Mouse (Mus musculus) MEL (cell line): ENCODE results near the gene Gatad2a. TPM values are rescaled to one million over a fixed set of nuclear protein-coding genes. Genes with fewer than 3 reads are reported as not detected.

Experiments used
- DNase-seq: peaks from one replicate; pipeline ENCODE4 v3.0.0; 2011; ENCODE audit warnings: low read depth, low spot score
- H3K27ac ChIP-seq: 2 replicates; pipeline ENCODE4 v1.5.1; 2012; ENCODE audit warnings: low read depth, mild to moderate bottlenecking, control low read depth, low read length, moderate library complexity; ENCODE audit not compliant: control insufficient read depth
- H3K27me3 ChIP-seq, 2 experiments: fragments of 150-350 bp in 1 of 2; sonication (generic) in 1 of 2; 2 replicates each; pipeline ENCODE4 v1.6.1; 2012; ENCODE audit warnings: low read length in 2 of 2, mild to moderate bottlenecking in 2 of 2, improper control_type of control experiment in 1 of 2, moderate library complexity in 1 of 2; ENCODE audit not compliant: insufficient read depth in 2 of 2, control insufficient read depth in 1 of 2
- H3K36me3 ChIP-seq, 2 experiments: 2 replicates each; pipeline ENCODE4 v1.6.1; 2012 to 2014; ENCODE audit warnings: low read length in 2 of 2, improper control_type of control experiment in 1 of 2, inconsistent platforms in 1 of 2, mild to moderate bottlenecking in 1 of 2; ENCODE audit not compliant: insufficient read depth in 2 of 2, control insufficient read depth in 1 of 2
- H3K4me1 ChIP-seq, 2 experiments: fragments of 150-350 bp in 1 of 2; sonication (generic) in 1 of 2; 2 replicates each; pipeline ENCODE4 v1.6.1; 2012; ENCODE audit warnings: low read length in 2 of 2, improper control_type of control experiment in 1 of 2, mild to moderate bottlenecking in 1 of 2; ENCODE audit not compliant: insufficient read depth in 2 of 2, control insufficient read depth in 1 of 2
- H3K4me3 ChIP-seq, 2 experiments: fragments of 150-350 bp in 1 of 2; sonication (generic) in 1 of 2; 2 replicates each; pipeline ENCODE4 v1.5.1; 2012; ENCODE audit warnings: low read depth in 2 of 2, low read length in 2 of 2, mild to moderate bottlenecking in 2 of 2, moderate library complexity in 2 of 2, control low read depth in 1 of 2, improper control_type of control experiment in 1 of 2; ENCODE audit not compliant: control insufficient read depth in 1 of 2, insufficient read depth in 1 of 2
- H3K79me2 ChIP-seq: 2 replicates; pipeline ENCODE4 v1.6.1; 2012; ENCODE audit warnings: mild to moderate bottlenecking, low read length, moderate library complexity; ENCODE audit not compliant: control insufficient read depth, poor library complexity, insufficient read depth
- H3K9ac ChIP-seq: 2 replicates; pipeline ENCODE4 v1.6.1; 2012; ENCODE audit warnings: low read depth, mild to moderate bottlenecking, control low read depth, low read length, moderate library complexity; ENCODE audit not compliant: control insufficient read depth, poor library complexity, severe bottlenecking
- H3K9me3 ChIP-seq: fragments of 150-350 bp; sonication (generic); replicated peaks from 2 replicates; pipeline ENCODE4 v1.6.1; 2012; ENCODE audit warnings: mild to moderate bottlenecking, low read length, improper control_type of control experiment, moderate library complexity; ENCODE audit not compliant: insufficient read depth
- BHLHE40 ChIP-seq: IDR thresholded peaks from 2 replicates; pipeline ENCODE4 v1.6.1; 2012; ENCODE audit warnings: low read depth, mild to moderate bottlenecking, inconsistent platforms, low read length, improper control_type of control experiment, borderline replicate concordance
- CHD2 ChIP-seq: IDR thresholded peaks from 2 replicates; pipeline ENCODE4 v1.6.1; 2011; ENCODE audit warnings: low read length, improper control_type of control experiment
- CTCF ChIP-seq, 3 experiments: IDR thresholded peaks in 2 of 3; conservative IDR thresholded peaks in 1 of 3; 2 replicates each; pipeline ENCODE4 v1.5.1; 2011 to 2012; ENCODE audit warnings: low read length in 3 of 3, low read depth in 2 of 3, mild to moderate bottlenecking in 2 of 3, improper control_type of control experiment in 1 of 3, inconsistent platforms in 1 of 3, mixed read lengths in 1 of 3, moderate library complexity in 1 of 3; ENCODE audit not compliant: control insufficient read depth in 1 of 3, insufficient read depth in 1 of 3, poor library complexity in 1 of 3, severe bottlenecking in 1 of 3
- GATA1 ChIP-seq: IDR thresholded peaks from 2 replicates; pipeline ENCODE4 v1.6.1; 2011; ENCODE audit warnings: low read depth, low read length, improper control_type of control experiment
- JUND ChIP-seq: IDR thresholded peaks from 2 replicates; pipeline ENCODE4 v1.6.1; 2011; ENCODE audit warnings: low read depth, mild to moderate bottlenecking, improper control_type of control experiment, low read length
- KAT2A ChIP-seq: conservative IDR thresholded peaks from 2 replicates; pipeline ENCODE4 v1.6.1; 2012; ENCODE audit warnings: low read depth, low read length, improper control_type of control experiment, inconsistent platforms
- MAFK ChIP-seq: IDR thresholded peaks from 2 replicates; pipeline ENCODE4 v1.6.1; 2011; ENCODE audit warnings: low read depth, mild to moderate bottlenecking, low read length, improper control_type of control experiment, borderline replicate concordance
- MAX ChIP-seq: IDR thresholded peaks from 2 replicates; pipeline ENCODE4 v1.6.1; 2011; ENCODE audit warnings: low read length, improper control_type of control experiment
- MXI1 ChIP-seq: IDR thresholded peaks from 2 replicates; pipeline ENCODE4 v1.6.1; 2011; ENCODE audit warnings: mild to moderate bottlenecking, low read depth, low read length, improper control_type of control experiment
- MYC ChIP-seq: IDR thresholded peaks from 2 replicates; pipeline ENCODE4 v1.6.1; 2011; ENCODE audit warnings: low read depth, mild to moderate bottlenecking, low read length, improper control_type of control experiment, moderate library complexity
- NELFE ChIP-seq: IDR thresholded peaks from 2 replicates; pipeline ENCODE4 v1.6.1; 2011; ENCODE audit warnings: low read depth, low read length, improper control_type of control experiment
- NRF1 ChIP-seq: IDR thresholded peaks from 2 replicates; pipeline ENCODE4 v1.6.1; 2014; ENCODE audit warnings: low read depth, mild to moderate bottlenecking, inconsistent platforms, low read length, improper control_type of control experiment, moderate library complexity; ENCODE audit not compliant: poor library complexity, insufficient read depth, severe bottlenecking
- RAD21 ChIP-seq: IDR thresholded peaks from 2 replicates; pipeline ENCODE4 v1.6.1; 2011; ENCODE audit warnings: mild to moderate bottlenecking, low read depth, low read length, improper control_type of control experiment
- RCOR1 ChIP-seq: IDR thresholded peaks from 2 replicates; pipeline ENCODE4 v1.6.1; 2012; ENCODE audit warnings: low read depth, mild to moderate bottlenecking, inconsistent platforms, low read length, improper control_type of control experiment
- SMC3 ChIP-seq: IDR thresholded peaks from 2 replicates; pipeline ENCODE4 v1.6.1; 2011; ENCODE audit warnings: low read depth, low read length, improper control_type of control experiment
- TAL1 ChIP-seq: IDR thresholded peaks from 2 replicates; pipeline ENCODE4 v1.6.1; 2012; ENCODE audit warnings: mild to moderate bottlenecking, inconsistent platforms, low read length, moderate library complexity, mixed read lengths
- UBTF ChIP-seq: IDR thresholded peaks from 2 replicates; pipeline ENCODE4 v1.6.1; 2012; ENCODE audit warnings: low read depth, mild to moderate bottlenecking, inconsistent platforms, low read length, improper control_type of control experiment, moderate library complexity, borderline replicate concordance; ENCODE audit not compliant: insufficient read depth
- USF1 ChIP-seq: IDR thresholded peaks from 2 replicates; pipeline ENCODE4 v1.6.1; 2014; ENCODE audit warnings: low read depth, mild to moderate bottlenecking, inconsistent platforms, low read length, improper control_type of control experiment, moderate library complexity
- USF2 ChIP-seq, 2 experiments: IDR thresholded peaks; 2 replicates each; pipeline ENCODE4 v1.6.1; 2011 to 2012; ENCODE audit warnings: improper control_type of control experiment in 2 of 2, low read length in 2 of 2, borderline replicate concordance in 1 of 2, inconsistent platforms in 1 of 2, low read depth in 1 of 2, mild to moderate bottlenecking in 1 of 2; ENCODE audit not compliant: insufficient read depth in 1 of 2
- ZMIZ1 ChIP-seq: IDR thresholded peaks from 2 replicates; pipeline ENCODE4 v1.6.1; 2012; ENCODE audit warnings: low read depth, mild to moderate bottlenecking, inconsistent platforms, low read length, improper control_type of control experiment, moderate library complexity
- polyA plus RNA-seq, 2 experiments: library from polyadenylated mRNA; stranded (reverse) in 1 of 2; unstranded in 1 of 2; fragments of >175 nt in 1 of 2; fragments of >200 nt in 1 of 2; gene quantifications; 2 replicates each; pipeline versions ENCODE4 v1.2.1 to v1.2.4; 2012; ENCODE audit warnings: low replicate concordance in 2 of 2, low read depth in 1 of 2; ENCODE audit not compliant: insufficient read length in 2 of 2, insufficient read depth in 1 of 2, missing spikeins in 1 of 2
- total RNA-seq: library from RNA; depleted of rRNA; stranded (reverse); fragments of 300-350 nt; gene quantifications from 2 replicates; pipeline ENCODE4 v1.2.3, GENCODE M21; 2012

The Gatad2a gene
- total and polyA plus RNA-seq, 3 experiments = 38.0 to 129 (median 111) TPM

DNA sequence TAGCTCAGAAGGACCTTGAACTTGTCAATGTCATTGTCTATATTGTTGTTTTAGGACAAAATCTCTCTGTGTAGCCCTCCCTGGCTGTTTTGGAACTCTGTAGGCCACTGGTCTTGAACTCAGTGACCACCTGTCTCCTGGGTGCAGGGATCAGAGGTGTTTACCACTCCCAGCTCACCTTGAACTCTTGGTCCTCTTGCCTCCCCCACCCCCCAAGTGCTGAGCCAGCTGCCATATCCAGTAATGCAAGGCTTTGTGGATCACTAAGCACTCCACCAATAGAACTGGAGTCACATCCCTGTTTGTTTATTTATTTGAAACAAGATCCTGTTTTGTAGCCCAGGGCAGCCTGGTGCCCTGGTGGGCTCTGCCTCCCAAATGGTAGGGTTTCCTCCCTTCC, 8.2 kb upstream of the Gatad2a start:
- peaks cover 3% of the 10 kb centered on the region; the same call in 1 of the 2 replicates for H3K79me2 ChIP-seq
- TF ChIP-seq BHLHE40 (no peak), MAFK (no peak), MXI1 (no peak), NRF1 (no peak), UBTF (no peak), USF2 (IDR thresholded peaks at IDR 0.05; ENCODE audit: borderline replicate concordance in 1 of 2, insufficient read depth in 1 of 2, low read depth in 1 of 2, low read length in 2 of 2) (no peak), ZMIZ1 (no peak), USF1 (no peak), MAX (no peak), JUND (no peak), CTCF (IDR thresholded peaks at IDR 0.05 in 2 of 3, conservative IDR thresholded peaks at IDR 0.05 in 1 of 3; ENCODE audit: control insufficient read depth in 1 of 3, insufficient read depth in 1 of 3, low read depth in 2 of 3, low read length in 3 of 3, poor library complexity in 1 of 3, severe bottlenecking in 1 of 3) (no peak), RAD21 (no peak), GATA1 (no peak), MYC (no peak), RCOR1 (no peak), KAT2A (no peak), NELFE (no peak), CHD2 (no peak)
- H3K27ac ChIP-seq = no peak overlapping the region
- H3K4me3 ChIP-seq = no peak overlapping the region
- peaks cover 0 to 16% of the 10 kb centered on the region in 2 experiments; a peak in 2 of 4 replicates for H3K36me3 ChIP-seq
- H3K27me3 ChIP-seq = no peaks in the 10 kb centered on the region
- H3K4me1 ChIP-seq = peaks cover 0 to 17% of the 10 kb centered on the region in 2 experiments; a peak in 3 of 4 replicates
- no peak for DNase-seq
- no peaks in the 10 kb centered on the region for H3K9me3 ChIP-seq
- H3K9ac ChIP-seq = no peak overlapping the region

DNA sequence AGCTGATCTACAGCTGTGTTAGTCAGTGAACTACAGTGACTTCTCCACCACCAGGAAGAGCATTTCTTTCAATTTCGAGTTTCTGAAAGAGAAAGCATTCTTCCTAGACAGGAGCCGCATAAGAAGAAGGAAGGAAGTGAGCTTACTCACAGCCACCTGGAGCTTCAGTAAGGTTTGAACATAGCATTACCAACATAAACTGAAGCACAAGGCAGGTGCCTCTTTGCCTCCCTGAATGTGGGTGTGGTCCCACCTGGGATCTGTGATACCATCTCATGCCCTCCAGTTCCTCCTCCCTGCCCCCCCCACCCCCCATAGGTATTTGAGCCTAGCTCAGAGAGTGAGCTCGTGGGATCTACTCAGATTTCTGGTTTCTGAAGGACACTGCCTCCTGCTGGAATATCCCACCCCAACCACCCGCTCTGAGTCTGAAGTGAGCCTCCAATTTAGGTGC, 7.0 kb upstream of the Gatad2a start:
- Histone ChIP-seq H3K27ac (peak overlapping the region; percentile 21; the same call in 1 of the 2 replicates), H3K27me3 (no peaks in the 10 kb centered on the region)
- DNase-seq = peak; percentile 29
- peak in 2 of 3 experiments; percentile 28 to 36; a peak in 3 of 6 replicates for TF ChIP-seq CTCF (IDR thresholded peaks at IDR 0.05 in 2 of 3, conservative IDR thresholded peaks at IDR 0.05 in 1 of 3; ENCODE audit: control insufficient read depth in 1 of 3, insufficient read depth in 1 of 3, low read depth in 2 of 3, low read length in 3 of 3, poor library complexity in 1 of 3, severe bottlenecking in 1 of 3)
- TF ChIP-seq SMC3 = 0 out of 2 replicates have a peak, but pooled peaks have one; percentile 23
- no peak for TF ChIP-seq TAL1
- TF ChIP-seq, all 39 proteins: peak for 2
- Histone ChIP-seq H3K4me3 (no peak overlapping the region), H3K4me1 (peaks cover 0 to 17% of the 10 kb centered on the region in 2 experiments; a peak in 3 of 4 replicates), H3K79me2 (peaks cover 3% of the 10 kb centered on the region; the same call in 1 of the 2 replicates), H3K9me3 (no peaks in the 10 kb centered on the region), H3K36me3 (peaks cover 0 to 16% of the 10 kb centered on the region in 2 experiments; a peak in 2 of 4 replicates), H3K9ac (peak overlapping the region; percentile 14; the same call in 1 of the 2 replicates)
